Mouse (Mus musculus): ENCODE results near the gene Lcp1.

The Lcp1 gene

GRCm38 (mm10) chr14:75206307-75206706 lies 75.4 kb downstream of the Lcp1 start:
- no peak for DNase-seq

DNA sequence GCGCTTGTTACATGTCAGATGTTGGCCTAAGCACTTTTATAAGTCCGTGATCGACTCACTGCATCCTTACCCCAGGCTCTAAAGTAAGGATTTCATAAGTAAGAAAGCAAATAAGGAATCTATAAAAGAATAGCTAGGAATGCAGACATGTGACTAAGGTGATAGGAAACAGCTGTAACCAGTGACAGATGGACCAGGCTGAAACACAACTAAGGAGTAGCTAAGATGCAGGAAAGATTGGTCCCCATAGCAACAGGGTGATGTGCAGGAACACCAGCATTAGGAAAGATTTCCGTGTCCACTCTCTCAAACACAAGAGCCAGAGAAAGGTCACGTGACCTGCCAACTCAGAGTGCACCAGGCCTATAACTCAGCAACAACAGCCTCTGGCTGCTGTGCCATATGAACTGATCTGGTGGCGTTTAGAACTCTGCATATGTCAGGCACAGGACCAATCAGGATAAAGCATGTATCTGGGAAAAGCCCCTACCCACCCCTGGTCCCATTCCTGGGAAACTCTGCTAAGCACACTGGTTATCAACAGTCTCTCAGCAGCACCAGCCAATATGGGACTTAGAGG lies 77.8 kb downstream of the Lcp1 start:
- no peak for DNase-seq

DNA sequence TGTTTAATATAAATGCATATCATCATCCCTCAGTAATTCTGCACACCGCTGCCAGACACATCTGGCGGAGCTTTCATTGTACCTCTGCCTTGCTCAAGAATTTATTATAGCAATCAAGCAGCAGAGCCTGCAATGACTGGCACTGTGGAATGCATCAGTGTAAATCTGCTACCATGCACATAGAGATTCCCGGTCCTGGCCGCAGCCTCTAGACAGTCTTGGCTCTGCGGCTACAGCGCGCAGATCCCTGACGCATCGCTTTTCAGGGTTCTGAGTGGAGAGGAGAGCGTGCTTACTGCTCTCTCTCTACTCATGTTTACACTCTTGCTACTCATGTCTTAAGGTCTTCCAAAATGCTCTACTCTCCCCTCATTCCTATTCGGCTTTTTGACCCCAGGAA lies 82.9 kb downstream of the Lcp1 start:
- DNase-seq = no peak

DNA sequence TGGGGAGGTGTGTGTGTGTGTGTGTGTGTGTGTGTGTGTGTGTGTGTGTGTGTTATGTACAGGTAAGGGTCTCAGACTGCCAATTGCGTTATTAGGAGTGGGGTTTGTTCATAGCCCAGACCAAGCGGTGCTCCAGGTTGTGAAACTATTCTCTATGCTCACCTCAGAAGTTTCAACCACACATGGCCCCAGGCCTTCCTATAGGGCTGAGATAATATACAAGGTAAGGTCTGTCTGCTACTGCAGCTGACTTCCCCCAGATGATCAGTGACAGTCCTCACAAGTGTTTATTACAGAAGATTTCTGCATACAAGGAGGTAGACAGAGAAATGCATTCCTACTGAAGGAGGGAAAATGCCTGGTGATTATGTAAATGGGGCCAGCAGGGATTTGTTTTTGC lies 87.9 kb downstream of the Lcp1 start:
- no peak for DNase-seq

DNA sequence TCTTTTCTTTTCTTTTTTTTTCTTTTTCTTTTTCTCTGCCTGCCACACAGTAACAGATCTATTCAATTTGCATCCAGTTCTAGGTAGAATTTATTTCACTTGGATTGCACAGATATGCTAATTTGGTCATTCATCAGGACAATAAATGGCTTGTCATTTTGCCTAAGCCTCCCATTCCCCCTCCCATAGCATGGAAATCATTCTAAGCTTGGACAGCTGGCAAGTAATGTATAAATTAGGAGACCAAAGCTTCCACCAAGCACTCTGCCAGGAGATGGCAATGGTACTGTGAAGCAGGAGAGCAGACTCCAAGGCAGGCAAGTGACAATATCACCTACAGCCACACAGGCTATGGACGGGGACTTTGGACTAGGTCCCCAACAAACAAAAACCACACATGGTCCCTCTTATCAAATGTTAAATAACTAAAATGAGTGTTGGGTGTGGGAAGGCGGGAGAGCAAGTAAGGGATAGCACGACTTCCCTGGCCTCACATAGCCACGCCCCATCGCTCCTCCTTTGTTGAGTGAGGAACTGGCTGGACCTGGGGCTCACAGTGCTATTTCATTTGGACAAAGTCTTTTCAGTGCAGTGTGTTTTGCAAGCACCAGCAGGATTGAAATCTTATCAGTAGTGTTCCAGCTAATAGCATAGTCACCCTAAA lies 88.5 kb downstream of the Lcp1 start:
- DNase-seq = no peak

- DNase-seq = no peak
Observed at GRCm38 (mm10) chr14:75222386-75222785, 91.5 kb downstream of the Lcp1 start.

- DNase-seq = no peak
Observed at GRCm38 (mm10) chr14:75227453-75228084, 96.7 kb downstream of the Lcp1 start.

- DNase-seq = peak in 1 of 2 experiments; percentile 21
Observed at GRCm38 (mm10) chr14:75229834-75230233, 98.9 kb downstream of the Lcp1 start.

DNA sequence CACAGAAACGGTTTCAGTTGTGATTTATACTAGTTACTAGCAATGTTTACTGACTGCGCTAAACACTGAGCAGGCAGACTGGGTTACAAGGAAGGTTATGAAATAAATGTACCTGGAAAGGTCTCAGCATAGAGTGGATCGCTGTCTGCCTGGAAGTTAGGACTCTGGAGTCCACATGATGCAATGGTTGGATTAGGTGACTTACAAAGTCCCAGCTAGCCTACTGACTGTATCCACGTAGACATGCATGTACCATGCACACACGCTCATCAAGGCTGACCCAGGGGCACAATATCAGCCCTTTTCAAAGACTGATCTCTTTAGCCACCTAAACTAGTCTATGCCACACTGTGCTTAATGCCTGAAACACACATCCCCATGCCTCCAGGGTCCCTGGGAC lies 102.2 kb downstream of the Lcp1 start:
- DNase-seq = no peak

GRCm38 (mm10) chr14:75235552-75235951 lies 104.7 kb downstream of the Lcp1 start:
- no peak for DNase-seq

DNA sequence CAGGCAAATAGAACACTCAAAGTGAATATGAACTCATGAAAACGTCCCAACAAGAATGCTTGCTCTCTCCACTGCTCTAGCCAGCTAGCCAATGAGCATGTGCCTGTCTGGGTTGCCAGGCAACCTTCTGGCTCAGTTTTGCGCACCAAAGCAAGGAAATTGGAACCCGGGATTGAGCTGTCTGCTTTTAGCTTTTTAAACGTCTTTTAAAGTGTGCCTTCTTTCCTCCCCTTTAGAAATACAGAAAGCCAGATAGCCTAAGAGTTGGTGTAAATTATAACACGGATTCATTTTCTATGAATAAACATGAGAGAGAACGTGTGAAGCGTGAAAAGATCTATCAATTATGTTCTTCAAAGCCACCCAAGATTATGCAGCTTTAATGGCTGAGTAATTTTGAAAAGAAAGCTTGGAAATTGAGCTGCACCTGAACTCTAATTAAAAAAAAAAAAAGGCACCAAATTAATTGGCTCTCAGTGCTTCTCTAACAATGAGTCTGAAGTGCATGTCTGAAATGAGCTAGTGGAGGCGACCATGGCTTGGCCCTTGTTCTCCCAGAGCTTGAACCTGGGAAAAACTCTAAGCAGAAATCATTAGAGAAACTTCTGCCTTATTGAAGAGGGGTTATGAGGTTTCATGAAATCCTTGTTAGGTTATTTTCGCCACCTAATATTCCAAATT lies 105.2 kb downstream of the Lcp1 start:
- no peak for DNase-seq

- DNase-seq = no peak
Observed at GRCm38 (mm10) chr14:75236636-75237003, 105.7 kb downstream of the Lcp1 start.

GRCm38 (mm10) chr14:75237096-75237495 lies 106.2 kb downstream of the Lcp1 start:
- DNase-seq = no peak

DNA sequence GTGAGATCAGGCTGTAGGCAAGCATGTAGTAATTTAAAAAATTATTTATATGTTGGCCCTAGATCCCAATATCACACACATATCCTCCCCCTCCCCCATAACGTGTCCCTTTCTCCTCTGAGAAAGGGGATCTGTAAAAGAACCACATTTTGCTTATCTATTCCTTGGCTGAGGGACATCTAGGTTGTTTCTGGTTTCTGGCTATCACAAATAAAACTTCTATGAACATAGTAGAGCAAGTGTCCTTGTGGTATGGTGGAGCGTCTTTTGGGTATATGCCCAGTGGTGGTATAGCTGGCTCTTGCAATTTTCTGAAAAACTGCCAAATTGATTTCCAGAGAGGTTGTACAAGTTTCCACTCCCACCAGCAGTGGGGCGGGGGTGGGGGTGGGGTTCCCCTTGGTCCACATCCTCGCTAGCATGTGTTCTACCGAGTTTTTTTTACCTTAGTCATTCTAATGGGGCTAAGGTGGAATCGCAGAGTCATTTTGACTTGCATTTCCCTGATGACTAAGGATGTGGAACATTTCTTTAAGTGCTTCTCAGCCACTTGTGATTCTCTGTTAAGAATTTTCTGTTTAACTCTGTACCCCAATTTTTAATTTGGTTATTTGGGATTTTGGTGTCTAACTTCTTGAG lies 107.3 kb downstream of the Lcp1 start:
- no peak for DNase-seq

DNA sequence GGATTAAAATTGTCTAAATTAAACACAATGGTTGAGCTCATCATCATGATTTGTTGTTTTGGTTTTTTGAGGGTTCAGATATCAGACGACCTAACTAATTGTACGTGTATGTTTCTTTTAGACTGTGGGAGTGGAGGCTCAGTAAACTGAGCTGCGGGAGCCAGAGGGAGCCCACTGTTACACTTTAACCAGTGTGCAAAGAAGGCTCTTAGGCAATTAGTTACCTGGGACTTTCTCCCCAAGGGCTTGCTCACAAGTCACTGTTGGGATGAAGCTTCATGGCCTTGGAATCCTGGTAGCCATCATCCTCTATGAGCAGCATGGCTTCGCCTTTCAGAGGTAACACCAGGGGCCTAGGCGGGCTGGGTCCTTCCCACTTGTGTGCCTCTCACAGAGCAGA lies 111.2 kb downstream of the Lcp1 start, which contains the start of gene Cpb2:
TSS of gene Cpb2 (plus strand) at position 201 of the 400 bp plus-strand sequence.
- no peak for DNase-seq

DNA sequence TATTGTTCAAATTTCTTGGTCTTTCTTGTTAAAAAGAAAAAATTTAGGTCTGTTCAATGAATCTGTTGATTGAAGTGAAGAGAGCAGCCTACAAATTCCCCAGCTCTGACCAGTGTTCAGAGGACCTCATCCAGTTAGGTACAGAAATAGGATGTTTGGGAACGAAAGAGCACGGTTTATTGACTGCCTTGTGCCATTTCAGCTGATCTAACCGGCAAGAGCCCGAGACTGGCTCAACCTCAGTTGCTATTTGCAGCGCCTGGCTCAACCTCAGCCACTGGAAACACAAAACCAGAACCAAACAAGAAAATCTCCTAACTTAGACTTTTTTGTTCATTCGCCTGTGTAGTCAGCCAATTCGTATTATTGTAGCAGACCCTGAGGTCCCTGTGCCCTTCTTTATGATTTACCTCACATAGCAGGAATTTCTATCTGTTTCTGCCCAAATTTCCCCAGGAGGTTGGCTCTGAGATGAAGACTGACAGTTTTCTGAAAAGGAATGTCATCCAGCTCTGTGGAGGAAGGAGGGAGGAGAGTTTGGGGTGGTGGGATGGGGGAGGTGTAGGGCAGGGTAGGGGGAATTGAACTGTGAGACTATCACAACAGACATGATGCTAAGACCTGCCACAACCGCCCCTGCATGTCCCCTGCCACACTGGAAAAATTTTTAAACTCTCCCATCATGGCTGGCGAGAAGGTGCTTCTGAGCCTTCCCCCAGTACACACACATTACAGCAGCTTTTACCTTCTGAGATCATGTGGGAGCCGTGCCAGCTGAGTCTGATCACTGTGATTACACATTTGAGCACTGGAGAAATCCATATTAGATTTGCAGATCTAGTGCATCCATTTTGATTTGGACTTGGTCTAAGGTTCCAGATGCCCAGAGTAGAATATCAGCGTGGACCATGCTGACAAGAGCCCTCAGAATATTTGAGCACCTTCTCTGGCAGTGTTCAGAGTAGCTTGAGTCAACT lies 115.4 kb downstream of the Lcp1 start:
- DNase-seq = no peak

DNA sequence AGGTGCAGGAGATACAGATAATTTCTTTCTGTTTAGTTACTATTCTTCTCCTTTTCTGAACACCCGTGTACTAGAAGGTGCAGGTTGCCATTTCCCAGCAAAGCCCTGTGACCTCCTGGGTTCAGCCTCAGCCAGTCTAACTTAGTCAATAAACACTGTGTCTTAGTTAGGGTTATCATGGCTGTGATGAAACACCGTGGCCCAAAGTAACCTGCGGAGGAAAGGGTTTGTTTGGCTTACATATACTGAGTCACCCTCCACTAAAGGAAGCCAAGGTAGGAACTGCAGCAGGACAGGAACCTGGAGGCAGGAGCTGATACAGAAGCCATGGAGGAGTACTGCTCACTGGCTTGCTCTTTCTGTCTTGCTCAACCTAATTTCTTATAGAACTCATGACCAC lies 119.5 kb downstream of the Lcp1 start:
- DNase-seq = no peak

- no peak for DNase-seq
Observed at GRCm38 (mm10) chr14:75256521-75256920, 125.6 kb downstream of the Lcp1 start.

DNA sequence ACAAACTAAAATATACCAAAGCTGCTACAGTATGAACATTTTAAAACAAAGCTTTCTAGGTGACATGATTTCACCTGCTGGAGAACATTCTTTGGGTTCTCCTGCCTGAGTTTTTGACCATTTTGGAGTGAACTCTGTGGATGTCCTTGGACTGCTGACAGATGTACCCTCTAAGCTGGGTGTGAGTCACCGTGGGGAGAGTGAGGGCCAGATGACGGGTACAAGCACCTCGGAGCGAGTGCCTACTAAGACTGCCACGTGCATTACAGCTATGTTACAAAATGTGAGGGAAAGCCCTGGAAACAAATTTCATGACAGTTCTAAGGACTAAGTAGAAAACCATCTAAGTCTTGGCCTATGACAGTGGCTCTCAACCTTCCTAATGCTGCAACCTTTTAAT lies 138.6 kb downstream of the Lcp1 start:
- no peak for DNase-seq

DNA sequence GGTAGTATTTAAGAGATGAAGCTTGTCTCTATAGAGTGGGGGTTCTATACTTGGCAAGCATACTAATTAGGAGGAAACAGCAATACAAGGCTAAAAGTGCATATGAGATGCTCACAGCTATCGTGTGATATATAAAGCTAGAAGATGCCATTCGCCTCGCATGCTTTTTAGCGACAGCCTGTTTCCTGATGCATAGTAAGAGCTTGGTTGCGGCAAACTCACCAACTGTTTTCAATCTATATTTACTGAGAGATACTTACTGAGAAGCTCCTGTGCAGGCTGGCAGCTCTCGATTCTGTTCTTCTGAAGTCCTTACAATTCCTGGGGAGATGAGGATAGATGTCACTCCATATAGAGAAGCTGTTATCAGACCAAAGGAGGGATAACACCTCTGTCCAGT lies 148.8 kb downstream of the Lcp1 start:
- DNase-seq = no peak

DNA sequence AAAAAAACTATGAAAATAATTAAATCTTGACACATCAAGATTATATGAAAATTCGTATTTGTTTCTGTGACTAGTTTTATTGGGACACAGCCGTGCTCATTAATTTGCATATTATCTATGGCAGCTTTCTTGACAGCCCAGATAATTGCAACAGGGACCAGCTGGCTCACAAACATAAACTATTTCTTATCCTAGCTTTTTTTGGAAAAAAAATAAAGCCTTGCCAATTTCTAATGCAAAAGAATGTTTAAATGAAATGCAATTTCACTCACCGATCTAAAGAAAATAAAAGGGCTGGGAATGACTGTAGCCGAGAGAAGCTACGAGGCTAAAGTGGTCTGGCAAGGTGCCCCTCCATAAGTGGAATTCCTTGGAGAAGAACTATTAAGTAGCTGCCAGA lies 149.5 kb downstream of the Lcp1 start:
- no peak for DNase-seq
